Mouse (Mus musculus): ENCODE data around the gene Smg6. TPM values are rescaled to one million over a fixed set of nuclear protein-coding genes. Genes with fewer than 3 reads are reported as not detected.

Gene Smg6
- total RNA-seq, 2 experiments from 2014 or later = 16.0 to 17.5 TPM

DNA sequence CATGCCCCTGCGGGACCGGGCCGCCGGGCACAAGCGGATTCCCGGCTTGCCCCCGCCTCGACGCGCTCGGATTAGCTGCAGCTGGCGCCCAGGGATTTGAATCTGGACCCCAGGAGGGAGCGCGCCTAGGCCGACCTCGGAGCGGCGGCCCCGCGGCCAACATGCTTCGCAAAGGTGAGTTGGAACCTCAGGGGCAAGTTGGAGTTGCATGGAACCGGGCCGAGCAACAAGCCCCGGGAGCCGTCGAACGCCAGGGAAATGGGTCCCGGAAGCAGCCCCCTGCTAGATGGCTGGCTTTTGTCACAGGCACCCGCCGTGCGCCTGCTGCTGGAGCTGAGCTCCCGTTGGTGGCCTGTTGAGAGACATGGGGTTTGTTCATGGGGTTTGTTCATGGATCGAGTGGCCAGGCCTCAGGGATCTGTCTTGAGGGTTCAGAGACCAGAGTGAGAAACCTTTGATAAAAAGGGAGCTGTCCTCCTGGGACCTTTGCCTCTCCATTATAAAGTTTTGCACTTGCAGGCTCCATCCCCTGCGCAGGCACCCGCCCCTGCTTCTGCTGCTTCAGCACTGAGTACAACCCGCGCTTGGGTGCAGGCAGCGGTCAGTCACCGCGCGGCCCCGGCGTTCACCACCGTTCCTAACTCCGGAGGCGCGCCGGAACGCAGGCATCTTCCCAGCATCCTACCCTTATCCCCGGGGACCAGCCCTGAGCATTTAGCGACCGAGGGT lies 268.7 kb downstream of the Smg6 start:
- intact Hi-C loops (cut with DNase I) = loop anchor here (2.0 kb wide), 1 partner anchor 39 kb away; no protein-coding TSS in a partner anchor
- DNase-seq (ENCODE audit: low spot score) = no peak

DNA sequence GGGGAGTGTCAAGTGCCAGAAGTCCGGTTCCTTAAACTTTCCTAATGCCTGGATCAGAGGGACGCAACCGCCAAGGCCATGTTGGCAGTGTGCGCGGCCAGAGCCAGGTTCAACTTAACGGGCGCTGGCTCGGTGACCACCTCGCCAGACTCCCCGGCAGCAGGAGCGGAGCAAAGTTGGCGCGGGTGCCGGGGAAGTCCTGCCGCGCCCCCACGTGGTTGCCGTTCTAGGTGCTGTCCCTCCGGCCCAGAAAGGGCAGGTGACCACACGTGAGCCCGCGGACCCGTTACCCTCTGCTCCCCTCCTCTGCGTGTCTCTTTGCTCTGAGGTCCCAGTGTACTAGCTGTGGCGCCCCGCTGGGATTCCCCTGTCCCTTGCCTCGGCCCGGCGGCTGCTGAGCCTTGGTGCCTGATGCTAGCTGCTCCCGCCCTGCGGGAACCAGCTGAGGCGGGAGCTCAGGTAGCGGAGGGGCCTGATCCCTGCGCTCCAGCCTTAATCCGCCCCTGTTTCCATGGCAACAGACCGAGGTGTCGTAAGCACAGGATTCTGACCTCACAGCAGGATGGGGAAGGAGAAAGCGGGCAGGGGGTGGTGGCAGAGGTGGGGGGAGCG lies 269.3 kb downstream of the Smg6 start:
- no peak for DNase-seq (ENCODE audit: low spot score)
- intact Hi-C loops (cut with DNase I) = loop anchor here (2.0 kb wide), 1 partner anchor 38 kb away; no protein-coding TSS in a partner anchor

DNA sequence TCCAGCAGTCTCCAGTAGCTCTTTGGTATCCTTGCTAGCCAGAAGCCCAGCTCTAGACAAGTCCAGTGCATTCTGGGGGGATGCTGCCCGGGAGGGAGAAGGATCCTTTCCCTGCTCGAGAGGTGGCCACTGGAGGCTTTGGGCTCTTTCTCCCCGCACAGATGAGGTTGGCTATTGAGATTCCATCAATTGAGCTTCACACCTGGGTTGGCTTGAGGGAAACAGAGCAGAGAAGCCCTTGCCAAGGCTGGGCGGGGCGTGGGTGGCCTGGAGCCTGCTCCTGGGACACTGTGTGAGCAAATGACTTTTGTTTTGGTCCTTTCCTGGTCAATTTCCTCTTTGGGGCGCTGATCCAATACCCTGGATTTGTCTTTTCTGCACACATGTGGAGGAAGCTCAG lies 270.5 kb downstream of the Smg6 start:
- intact Hi-C loops (cut with DNase I) = no loop called here
- no peak for DNase-seq (ENCODE audit: low spot score)

DNA sequence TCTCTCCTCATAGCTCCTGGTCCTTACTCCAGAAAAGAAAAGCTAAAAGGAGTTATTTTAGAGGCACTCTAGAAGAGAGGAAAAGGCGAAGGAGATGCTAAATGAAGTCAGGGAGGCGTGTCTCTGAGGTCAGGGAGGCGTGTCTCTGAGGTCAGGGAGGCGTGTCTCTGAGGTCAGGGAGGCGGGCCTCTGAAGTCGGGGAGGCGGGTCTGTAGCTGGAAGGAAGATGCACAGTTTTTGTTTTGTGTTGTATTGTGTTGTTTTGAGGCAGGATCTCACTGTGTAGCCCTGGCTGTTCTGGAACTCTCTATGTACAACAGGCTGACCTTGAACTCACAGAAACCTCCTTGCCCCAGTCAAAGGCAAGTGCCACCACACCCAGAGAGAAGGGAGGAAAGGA lies 272.3 kb downstream of the Smg6 start:
- intact Hi-C loops (cut with DNase I) = no loop called here
- DNase-seq (ENCODE audit: low spot score) = no peak

DNA sequence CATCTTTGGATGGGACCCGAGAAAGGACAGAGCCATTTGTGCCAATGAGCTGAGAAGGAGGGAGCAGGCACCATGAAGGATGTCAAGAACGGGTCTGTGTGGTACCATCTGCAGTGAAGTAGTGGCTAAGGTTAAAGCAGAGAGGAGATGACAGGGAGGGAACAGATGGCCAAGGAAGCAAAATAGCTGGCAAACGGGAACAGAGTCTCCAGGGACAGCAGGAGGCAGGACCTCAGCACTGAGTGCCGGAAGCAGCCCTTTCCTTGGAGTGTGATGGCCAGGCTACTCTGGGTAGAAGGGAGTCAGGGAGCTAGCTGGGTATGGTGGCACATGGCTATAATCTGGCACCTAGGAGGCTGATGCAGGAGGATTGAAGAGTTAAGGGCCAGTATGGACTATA lies 273.2 kb downstream of the Smg6 start:
- intact Hi-C loops (cut with DNase I) = no loop called here

DNA sequence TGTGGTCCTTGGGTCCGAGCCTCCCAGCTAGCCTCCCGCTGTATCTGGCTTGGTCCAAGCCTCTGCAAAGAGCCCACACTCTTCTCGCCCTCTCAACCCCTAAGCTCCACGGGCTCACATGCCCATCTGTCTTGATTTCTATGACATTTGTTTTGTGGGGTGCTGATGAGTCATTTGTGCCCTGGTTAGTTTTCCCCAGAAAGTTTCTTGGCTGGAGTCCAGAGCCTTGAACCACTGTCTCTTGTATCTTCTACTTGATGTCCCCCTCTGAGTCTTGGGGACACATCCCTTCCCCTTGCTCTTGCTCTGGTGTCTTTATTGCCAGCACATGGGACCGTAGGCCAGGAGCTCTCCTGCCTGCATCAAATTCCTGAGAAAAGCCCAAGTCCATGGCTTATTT lies 274.3 kb downstream of the Smg6 start:
- intact Hi-C loops (cut with DNase I) = no loop called here
- no peak for DNase-seq (ENCODE audit: low spot score)

More for the DNA sequence above, 273.2 kb downstream of the Smg6 start:
- DNase-seq (ENCODE audit: low spot score) = no peak

DNA sequence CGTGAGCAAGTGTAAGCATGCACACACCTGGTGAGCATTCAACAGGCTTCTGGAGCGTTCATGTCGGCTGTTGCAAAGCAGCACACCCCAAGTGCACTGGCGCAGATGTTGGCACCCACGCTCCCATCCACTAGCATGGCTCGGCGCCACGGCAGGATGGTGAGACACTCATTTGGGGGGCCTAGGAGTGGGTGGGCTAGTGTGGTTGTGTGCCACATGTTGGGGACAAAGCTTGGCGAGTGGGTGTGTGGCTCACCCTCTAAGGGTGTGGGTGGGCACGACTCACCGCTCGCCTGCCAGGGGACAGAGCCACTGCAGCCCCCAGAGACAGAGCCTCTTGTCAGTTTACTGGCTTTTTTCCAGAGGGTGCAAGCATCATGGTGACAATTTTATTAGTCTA lies 275.3 kb downstream of the Smg6 start:
- no peak for DNase-seq (ENCODE audit: low spot score)
- intact Hi-C loops (cut with DNase I) = no loop called here

DNA sequence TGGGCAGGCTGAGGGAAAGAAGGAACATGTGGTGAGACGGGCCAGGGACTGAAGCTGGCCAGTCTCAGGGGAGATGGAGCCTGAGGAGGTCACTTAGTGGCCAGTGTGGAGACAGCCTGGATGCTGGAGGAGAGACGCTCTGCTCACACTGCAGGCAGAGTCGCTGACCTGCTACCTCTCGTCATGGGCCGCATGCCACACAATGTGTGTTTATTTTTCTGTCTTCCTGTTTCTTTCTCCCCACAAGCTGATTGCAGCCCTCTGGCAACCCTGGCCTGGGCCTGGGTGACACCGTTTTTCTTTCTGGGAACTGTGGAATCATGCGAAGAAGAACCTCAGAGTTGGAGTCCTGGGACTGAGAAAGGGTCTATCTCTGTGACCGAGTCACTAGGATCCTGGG lies 276.1 kb downstream of the Smg6 start:
- no peak for DNase-seq (ENCODE audit: low spot score)
- intact Hi-C loops (cut with DNase I) = no loop called here

DNA sequence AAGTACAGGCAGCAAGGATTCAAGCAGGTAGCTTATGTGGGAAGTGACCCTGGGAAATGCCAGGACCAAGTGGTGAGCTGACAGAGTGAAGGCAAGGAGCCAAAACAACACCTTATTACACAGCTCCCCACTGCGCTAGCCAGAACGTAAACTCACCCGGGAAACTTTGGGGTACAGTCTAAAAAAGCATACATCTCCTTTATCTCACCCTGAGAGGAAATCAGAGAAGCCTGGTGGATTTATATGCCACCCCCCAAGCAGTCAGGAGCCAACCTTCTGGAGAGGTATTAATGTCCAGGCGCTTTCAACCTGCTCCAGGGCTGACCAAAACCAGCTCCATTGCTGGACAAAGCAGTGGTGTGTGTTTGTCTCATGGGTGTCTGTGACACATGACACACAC lies 278.3 kb downstream of the Smg6 start:
- intact Hi-C loops (cut with DNase I) = no loop called here
- DNase-seq (ENCODE audit: low spot score) = no peak

DNA sequence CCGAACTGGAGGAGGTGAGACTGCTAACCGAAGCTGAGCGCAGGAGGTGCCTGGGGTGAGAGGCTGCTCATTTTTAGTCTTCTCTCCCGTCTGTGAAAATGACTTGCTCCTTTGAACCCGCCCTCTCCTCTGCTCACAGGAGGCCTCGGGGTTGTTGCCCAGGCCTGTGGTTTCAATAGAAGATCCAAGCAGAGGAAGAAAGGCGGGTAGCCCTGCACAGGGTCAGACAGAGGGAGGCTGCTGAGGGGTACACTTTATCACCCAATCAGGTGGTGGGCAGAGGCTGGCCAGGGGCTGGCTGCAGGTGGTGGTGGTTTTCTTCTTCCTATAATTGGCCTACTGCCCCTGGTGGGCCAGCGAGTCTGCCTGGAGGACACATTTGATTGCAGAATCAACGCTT lies 278.8 kb downstream of the Smg6 start:
- intact Hi-C loops (cut with DNase I) = no loop called here
- DNase-seq (ENCODE audit: low spot score) = no peak

DNA sequence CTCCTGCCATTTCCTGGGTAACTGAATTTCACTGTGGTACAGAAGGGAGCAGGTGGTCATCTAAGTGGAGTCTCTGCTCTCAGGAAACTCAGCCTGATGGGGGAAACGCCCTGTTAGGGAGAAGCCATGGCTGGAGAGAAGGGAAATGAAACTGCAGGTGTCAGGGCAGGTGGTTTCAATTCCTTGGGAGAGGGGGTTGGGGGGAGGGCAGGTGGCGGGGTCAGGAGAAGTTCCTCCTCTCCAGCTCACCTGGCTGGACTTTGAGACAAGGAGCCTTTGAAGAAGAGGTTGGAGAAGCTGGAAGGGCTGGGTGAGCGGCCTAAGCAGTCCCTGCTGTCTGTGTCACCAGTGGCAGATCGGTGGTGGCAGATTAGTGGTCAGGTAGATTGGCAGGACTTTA lies 280.7 kb downstream of the Smg6 start:
- intact Hi-C loops (cut with DNase I) = no loop called here
- DNase-seq (ENCODE audit: low spot score) = no peak

DNA sequence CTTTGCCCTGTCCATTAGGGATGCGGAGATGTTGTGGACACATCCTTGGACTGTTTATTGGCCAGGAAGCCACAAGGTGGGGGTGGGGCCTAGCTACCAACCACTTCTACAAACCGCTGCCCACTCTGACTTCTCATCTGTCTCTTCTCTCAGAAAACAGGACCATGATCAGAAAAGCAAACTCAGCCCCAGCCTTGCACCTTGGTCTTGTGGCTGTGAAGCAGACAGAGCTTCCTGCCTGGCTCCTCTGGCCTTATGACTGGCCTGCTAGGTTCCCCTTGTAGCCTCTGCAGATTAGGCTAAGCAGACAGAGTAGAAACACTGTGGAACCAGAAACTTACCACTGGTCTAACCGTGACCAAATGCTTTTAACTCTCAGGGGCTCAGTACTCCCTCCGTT lies 283.7 kb downstream of the Smg6 start:
- intact Hi-C loops (cut with DNase I) = no loop called here
- no peak for DNase-seq (ENCODE audit: low spot score)

DNA sequence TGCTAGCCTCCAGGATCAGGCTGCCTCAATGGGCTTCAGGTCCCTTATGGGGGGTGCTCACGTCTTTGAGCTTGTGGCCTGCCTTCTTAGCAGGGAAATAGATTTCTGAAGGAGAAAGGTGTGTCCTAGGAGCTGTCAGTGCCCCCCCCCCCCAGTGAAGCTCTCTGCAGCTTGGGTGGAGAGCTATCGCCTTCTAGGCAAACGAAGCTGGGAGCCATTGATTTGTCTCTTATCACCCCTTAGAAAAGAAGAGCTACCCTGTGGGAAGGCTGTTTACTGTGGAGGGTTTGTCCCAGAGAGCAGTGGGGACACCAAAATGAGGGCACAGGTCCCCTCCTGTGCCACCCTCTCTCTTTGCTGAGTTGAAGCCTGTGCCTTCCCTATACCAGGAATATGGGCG lies 284.5 kb downstream of the Smg6 start:
- DNase-seq (ENCODE audit: low spot score) = no peak
- intact Hi-C loops (cut with DNase I) = no loop called here

DNA sequence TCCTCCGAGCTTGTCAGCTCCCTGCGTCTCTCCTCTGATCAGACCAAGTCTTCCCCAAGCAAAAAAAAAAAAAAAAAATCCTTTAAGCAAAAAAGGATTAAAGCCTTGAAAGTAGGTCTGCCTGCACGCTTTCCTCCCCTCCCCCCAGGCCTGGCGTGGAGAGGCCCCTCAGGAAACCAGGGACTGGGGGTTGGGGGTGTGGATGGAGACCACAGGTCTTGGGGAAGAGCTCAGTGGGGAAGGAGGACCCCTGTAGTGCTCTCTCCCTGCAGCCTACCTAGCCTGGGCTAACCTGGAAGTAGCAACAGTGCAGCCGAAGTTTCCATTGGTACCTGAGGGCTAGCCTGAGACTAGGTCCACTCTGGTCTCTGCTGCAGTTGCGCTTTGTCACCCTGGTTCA lies 285.1 kb downstream of the Smg6 start:
- intact Hi-C loops (cut with DNase I) = no loop called here
- DNase-seq (ENCODE audit: low spot score) = no peak

DNA sequence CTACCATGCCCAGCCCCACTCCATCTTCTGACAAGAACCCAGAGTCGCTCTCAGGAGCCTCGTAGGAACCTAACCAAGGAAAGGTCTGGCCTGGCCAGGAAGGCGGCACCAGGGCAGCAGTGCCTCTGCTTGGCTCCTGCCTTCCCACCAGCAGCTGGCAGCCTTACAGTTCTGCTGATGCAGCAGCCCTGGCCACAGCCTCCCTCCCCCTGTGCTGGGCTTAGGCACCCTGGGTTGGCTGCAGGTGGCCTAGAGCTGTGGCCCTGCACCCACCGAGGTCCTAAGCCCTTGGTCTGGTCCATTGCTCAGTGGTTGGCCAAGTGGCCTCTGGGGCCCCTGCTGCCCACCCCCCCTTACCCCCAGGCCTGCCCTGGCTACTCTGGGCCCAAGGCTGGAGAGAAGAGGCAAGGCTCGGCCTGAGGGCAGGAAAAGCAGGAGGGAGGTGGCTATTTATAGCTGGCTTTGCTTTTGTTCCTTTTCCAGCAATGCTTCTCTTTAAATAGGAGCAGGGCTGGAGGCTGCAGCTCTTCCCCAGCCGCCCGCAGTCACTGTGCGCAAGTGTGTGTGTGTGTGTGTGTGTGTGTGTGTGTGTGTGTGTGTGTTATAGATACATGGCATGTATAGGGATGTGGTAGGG lies 286.5 kb downstream of the Smg6 start:
- DNase-seq (ENCODE audit: low spot score) = no peak
- intact Hi-C loops (cut with DNase I) = no loop called here

DNA sequence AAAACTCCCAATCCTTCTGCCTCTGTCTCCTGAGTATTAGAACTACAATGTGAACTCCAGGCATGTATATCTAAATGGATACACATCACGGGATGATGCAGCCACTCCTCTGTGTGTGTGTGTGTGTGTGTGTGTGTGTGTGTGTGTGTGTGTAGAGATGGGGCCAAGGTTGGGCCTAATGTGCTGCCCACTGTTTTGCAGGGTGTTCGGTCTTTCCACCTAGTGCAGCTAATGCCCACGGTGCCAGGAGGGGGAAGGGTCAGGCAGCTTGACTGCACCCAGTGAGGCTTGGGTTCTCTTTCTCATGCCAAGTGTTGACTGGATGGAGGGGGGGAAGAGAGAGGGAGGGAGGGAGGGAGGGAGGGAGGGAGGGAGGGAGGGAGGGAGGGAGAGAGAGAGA lies 287.3 kb downstream of the Smg6 start:
- no peak for DNase-seq (ENCODE audit: low spot score)
- intact Hi-C loops (cut with DNase I) = no loop called here

DNA sequence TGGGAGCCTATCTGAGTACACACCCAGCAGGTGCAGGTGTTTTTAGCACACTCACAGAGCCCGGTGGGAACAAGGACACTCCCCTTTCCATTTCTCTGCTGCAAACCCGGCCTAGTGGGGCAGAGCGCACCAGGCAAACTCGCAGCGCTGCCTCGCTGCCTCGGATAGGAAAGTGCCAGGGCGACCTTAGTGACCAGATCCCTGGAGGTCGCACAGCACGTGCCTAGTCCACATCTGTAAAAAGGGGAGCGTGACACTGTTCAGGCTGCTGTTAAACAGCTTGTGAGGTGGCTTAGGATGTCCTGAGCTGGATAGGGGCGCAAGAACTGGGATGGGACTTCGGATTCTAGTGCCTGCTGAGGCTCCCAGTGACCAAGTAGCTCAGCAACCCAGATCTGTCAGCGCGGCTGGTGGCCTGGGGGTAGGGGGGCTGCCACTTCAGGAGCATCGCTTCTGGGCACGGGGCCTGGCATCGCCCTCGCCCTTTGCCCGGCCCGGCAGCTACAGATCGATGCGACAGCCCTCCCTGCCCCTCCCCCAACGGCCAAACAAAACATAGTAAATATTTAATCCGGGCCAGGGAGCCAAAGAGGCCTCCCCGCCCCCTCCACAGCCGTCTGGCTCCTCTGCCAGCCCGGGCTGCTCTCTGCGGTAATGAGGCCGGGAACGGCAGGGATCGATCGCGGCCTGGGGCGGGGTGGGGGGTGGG lies 287.9 kb downstream of the Smg6 start:
- intact Hi-C loops (cut with DNase I) = no loop called here
- no peak for DNase-seq (ENCODE audit: low spot score)
